Mouse (Mus musculus): ENCODE measurements around the gene Gm3839. TPM values are rescaled to one million over a fixed set of nuclear protein-coding genes. Genes with fewer than 3 reads are reported as not detected.

The Gm3839 gene
- polyA plus RNA-seq, 1 experiment: 22.5 TPM

DNA sequence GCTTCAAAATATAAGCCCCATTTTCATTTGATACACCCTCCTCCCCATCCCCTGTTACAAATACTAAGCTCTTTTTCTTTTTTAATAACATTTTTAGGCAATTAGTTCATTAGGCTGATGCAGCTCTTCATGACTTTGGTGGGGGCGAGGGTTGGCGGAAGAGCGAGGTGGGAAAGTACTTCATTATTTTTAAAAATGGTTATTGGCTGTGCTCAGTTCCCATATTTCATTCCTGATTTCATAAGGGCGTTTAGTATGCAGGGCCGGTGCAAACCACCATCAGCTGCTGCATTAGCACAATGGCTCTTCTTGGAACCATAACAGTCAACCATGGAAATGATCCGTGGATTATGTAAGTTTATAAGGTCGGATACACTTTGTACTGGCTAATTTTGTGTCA lies 124.4 kb downstream of the Gm3839 start:
- no peaks in the 10 kb centered on the region for H3K4me1 ChIP-seq (ENCODE audit: control insufficient read depth, insufficient read depth, low read length)
- TF ChIP-seq POLR2A (IDR thresholded peaks at IDR 0.05; ENCODE audit: low read depth, low read length): no peak
- no peak for TF ChIP-seq CTCF (IDR thresholded peaks at IDR 0.05; ENCODE audit: borderline replicate concordance, insufficient read depth, low read length)
- H3K27ac ChIP-seq (ENCODE audit: insufficient read depth, low read length): no peak overlapping the region
- no peak overlapping the region for H3K4me3 ChIP-seq (ENCODE audit: insufficient read depth, low read length)

Other genes with a start within 250 kb of the Gm3839 start
- 0.60 and 1.4 TPM in 2 replicates for gene Fhit, start 194.7 kb downstream of the Gm3839 start, polyA plus RNA-seq (2011; ENCODE audit: insufficient read length, low read depth, missing spikeins)
- gene Ptprg, start 196.8 kb upstream of the Gm3839 start, polyA plus RNA-seq (2011; ENCODE audit: insufficient read length, low read depth, missing spikeins): 45.5 and 73.9 TPM in 2 replicates